Mouse (Mus musculus): Measurements from ENCODE around the gene Camta1.

Camta1 gene

DNA sequence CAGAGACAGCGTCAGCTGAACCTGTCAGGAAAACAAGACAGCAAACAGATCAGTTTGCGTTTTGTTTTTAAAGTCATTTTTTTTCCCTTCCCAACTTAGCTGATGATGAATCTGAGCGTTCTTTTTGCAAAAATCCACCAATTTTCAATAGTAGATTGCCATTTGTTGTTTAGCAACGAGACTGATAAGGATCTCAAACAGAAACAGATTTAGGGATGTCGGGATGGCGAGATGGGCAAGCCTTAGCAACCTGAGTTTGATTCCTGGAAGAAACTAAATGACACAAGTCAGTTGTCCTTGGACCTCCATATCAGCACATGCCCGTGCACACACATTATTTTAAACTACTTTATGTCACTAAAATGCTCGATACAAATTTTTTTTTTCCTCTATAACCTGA is 989.0 kb downstream of the Camta1 start:
- no peak for DNase-seq

DNA sequence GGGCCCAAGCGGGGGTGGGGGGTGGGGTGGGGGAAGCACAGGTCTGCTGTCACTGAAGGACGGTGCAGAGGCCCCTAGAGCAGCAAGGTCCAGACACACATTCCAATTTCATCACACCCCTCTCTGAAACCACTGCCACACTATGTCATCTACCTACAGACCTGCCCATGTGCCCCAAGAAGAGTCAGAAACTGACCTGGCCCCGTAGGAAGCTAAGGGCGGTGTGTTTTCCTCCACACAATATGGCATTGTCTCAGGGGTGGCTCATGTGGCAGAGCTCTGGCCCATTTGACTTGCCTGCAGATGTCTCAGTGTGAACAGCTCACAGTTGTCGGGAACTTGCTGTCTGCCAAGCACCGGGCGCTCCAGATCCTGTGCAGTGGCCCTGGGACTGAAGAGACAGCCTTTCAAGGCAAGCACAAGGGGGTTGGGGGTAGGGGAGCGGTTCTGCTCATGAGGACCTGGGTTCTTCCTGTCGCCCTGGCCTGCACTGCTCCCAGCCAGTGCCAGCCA is 989.5 kb downstream of the Camta1 start:
- DNase-seq, result peak; percentile 40

DNA sequence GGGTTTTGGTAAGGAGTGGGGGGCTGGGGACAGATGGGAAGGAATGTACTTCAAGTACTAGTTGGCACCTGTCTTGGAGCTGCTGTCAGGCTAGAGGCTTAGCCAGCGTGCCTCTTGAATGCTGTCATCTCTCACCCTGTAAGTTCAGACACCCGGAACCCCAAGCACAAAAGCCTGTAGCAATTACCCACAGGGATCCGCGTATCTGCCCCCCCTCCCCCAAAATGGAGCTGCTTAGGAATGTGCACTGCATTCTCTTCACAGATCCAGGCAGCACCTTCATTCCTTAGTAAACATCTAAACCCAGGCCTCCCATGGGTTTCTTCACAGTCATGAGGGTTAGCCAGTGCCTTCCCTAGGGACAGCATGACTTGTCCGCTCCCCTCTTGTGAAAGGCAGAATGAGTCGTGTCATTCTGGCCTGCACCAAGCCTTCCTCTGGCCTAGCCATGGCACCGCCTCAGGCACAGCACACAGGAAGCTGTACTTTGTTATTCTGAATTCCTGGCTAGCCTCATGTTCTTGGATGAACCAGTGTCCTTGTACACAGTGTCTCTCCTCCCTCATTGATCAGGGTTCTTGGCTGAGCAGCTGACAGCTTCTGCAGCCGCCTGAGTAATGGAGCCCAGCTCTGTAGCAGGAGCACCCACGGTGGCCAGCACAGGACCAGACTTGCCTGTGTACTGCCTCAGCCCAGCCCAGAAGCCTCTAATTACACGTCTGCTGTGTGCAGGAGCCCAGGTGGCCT is 990.1 kb downstream of the Camta1 start:
- DNase-seq, result peak; percentile 32

DNA sequence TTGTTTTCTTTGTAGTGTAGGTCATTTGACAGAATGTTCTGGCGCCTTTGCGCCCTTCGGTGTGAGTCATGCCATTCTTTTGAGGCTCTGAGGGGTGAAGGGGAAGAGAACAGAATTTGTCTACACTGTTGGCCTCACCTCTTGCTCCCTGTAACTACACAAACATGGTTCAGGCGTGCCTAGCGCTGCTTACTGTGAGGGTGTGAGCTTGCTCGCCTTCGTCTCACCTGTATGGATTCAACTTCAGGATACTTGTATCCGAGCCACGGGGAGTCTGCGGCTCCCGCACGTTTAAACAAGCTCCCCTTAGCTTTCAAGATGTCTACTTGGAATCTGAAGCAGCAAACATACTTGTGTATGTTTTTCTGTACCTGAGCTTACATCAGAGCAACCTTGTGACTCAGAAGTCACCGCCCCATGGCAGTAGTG is 990.7 kb downstream of the Camta1 start:
- no peak for DNase-seq

DNA sequence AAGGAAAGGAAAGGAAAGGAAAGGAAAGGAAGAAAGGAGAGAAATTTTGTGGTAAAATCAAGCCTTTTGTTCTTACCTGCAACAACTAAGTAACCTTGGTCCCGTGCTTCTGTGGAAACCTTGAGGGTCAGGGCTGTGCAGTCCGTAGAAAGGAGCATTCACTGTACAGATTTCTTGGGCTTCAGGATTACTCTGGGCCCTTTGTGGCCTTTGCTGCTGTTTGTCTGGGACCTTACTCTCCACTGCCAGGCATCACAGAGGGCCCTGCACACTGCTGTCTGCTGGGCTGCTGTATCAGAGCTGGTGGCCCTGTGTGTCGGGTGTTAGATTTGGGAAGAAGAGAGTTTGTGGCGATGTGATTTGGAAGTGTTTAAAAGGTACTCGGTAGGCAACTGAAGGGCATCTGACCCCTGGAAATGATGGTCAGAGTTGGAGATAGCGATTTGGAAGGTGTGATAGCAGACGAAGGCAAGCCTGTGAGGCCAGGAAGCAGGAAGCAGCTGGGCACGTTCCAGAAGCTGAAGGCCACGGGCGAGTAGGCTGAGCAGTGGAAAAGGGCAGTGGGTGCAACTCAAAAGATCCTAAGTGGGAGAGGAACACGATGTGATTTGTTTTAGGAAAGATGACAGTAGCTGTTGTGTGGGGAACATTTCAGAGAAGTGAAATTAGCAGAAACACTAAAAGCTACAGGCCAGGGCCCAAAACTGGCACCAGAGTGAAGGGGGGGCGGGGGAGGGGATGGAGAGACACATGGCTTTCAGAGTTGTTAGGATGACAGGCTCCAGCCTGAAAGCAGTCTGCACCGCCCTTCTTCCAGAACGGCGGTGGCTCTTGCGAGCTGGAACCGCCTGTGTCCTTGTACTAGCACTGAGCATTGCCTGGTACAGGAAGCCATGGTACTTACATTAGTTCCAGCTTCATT is 992.1 kb downstream of the Camta1 start:
- DNase-seq, result peak; percentile 40

DNA sequence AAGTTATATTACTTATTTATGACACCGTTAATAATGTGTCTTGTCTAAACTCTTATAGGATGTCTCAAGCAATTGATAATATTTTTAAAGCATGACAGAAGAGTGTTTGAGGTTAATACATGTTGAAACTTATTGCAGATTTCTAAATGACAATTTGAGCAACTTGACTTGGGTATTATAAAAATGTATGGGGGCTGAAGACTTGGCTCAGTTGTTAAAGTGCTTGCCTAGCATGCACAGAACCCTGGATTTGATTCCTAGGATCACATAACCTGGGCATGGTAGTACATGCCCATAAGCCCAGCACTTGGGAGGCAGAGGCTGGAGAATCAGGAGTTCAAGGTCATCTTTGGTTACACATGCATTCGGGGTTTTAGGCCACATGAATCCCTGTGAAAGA is 992.8 kb downstream of the Camta1 start:
- no peak for DNase-seq

DNA sequence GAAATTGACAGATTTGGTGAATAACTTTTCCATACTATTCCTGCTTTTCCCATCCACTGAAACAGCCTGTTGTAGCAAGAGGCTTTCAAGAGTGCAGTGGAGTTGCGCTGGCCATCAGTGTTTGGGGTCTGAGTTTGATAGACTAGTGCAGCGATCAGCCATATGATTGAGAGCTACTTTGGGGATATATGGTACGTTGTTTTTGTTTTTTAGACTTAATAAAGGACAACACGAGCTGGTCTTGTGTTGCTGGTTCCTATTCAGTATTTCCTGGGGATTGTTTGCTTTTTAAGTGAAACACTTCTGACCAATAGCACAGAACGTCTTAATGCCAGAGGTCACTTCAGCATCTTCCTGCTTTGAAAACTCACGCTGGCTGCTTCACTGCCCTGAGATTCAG is 993.5 kb downstream of the Camta1 start:
- DNase-seq, result no peak
